Mouse (Mus musculus) heart, embryonic 15.5 days (tissue): ENCODE data around the gene Gm5148. TPM values are rescaled to one million over a fixed set of nuclear protein-coding genes. Genes with fewer than 3 reads are reported as not detected.
A peak's percentile ranks its signal among the peaks of the same experiment; 100 is the strongest.

ENCODE experiments used
- ATAC-seq: fragments of 200-750 bp; cut with Nextera tagmentation; replicated peaks from 2 replicates; pipeline ENCODE4 v1.8.0; 2017; ENCODE audit warnings: low read depth, moderate TSS enrichment; ENCODE audit not compliant: insufficient number of reproducible peaks, insufficient read depth, low FRiP score
- H3K27ac ChIP-seq: fragments of 300-500 bp; sonication (generic); 2 replicates; pipeline ENCODE4 v1.5.1; 2015; ENCODE audit warnings: mild to moderate bottlenecking, inconsistent platforms
- H3K27me3 ChIP-seq: fragments of 300-500 bp; sonication (generic); 2 replicates; pipeline ENCODE4 v1.6.1; 2015; ENCODE audit warnings: inconsistent platforms
- H3K36me3 ChIP-seq: fragments of 300-500 bp; sonication (generic); 2 replicates; pipeline ENCODE4 v1.6.1; 2015; ENCODE audit warnings: mild to moderate bottlenecking, inconsistent platforms
- H3K4me1 ChIP-seq: fragments of 300-500 bp; sonication (generic); replicated peaks from 2 replicates; pipeline ENCODE4 v1.6.1; 2015; ENCODE audit warnings: inconsistent platforms
- H3K4me2 ChIP-seq: fragments of 300-500 bp; sonication (generic); 2 replicates; pipeline ENCODE4 v1.6.1; 2015; ENCODE audit warnings: inconsistent platforms, mild to moderate bottlenecking, moderate library complexity
- H3K4me3 ChIP-seq: fragments of 300-500 bp; sonication (generic); 2 replicates; pipeline ENCODE4 v1.5.1; 2015; ENCODE audit warnings: mild to moderate bottlenecking, inconsistent platforms
- H3K9ac ChIP-seq: fragments of 300-500 bp; sonication (generic); 2 replicates; pipeline ENCODE4 v1.6.1; 2015; ENCODE audit warnings: mild to moderate bottlenecking, inconsistent platforms
- H3K9me3 ChIP-seq: fragments of 300-500 bp; sonication (generic); replicated peaks from 2 replicates; pipeline ENCODE4 v1.6.1; 2016; ENCODE audit warnings: inconsistent platforms
- WGBS: fragments of 180-500 bp; shearing (Covaris S2); methylation state at CpG from one replicate; pipeline ENCODE4 v1.1.7; 2015; ENCODE audit warnings: mixed read lengths; 5-methylcytosine and 5-hydroxymethylcytosine counted together
- polyA plus RNA-seq: library from polyadenylated mRNA; unstranded; fragments of >200 nt; fragmentation: Nextera tagmentation; extraction: Ambion mirVana; gene quantifications from 2 replicates; pipeline ENCODE4 v1.2.1, GENCODE M21; 2015

The Gm5148 gene
- polyA plus RNA-seq, 1 experiment from 2014 or later = 3.2 TPM

- H3K4me2 ChIP-seq = no peak overlapping the region
- no peak overlapping the region for H3K27ac ChIP-seq
- WGBS = 83% methylated on average over 7 of the region's 7 CpGs
- no peaks in the 10 kb centered on the region; the same call in 1 of the 2 replicates for H3K27me3 ChIP-seq
- H3K4me1 ChIP-seq = peaks cover 4% of the 10 kb centered on the region; the same call in 1 of the 2 replicates
- ATAC-seq = no peak
- no peak overlapping the region for H3K9ac ChIP-seq
- no peak overlapping the region for H3K4me3 ChIP-seq
- H3K9me3 ChIP-seq = no peaks in the 10 kb centered on the region
- no peaks in the 10 kb centered on the region for H3K36me3 ChIP-seq
Observed at GRCm38 (mm10) chr3:37715734-37716133, 8.6 kb downstream of the Gm5148 start.

- no peak overlapping the region for H3K9ac ChIP-seq
- H3K27me3 ChIP-seq = no peaks in the 10 kb centered on the region; the same call in 1 of the 2 replicates
- WGBS = 18% methylated on average over 9 of the region's 9 CpGs
- peak overlapping the region; percentile 18; the same call in 1 of the 2 replicates for H3K27ac ChIP-seq
- ATAC-seq = no peak; the same call in 1 of the 2 replicates
- no peak overlapping the region for H3K4me2 ChIP-seq
- H3K4me3 ChIP-seq = no peak overlapping the region
- peaks cover 4% of the 10 kb centered on the region; the same call in 1 of the 2 replicates for H3K4me1 ChIP-seq
- H3K9me3 ChIP-seq = no peaks in the 10 kb centered on the region
- no peaks in the 10 kb centered on the region for H3K36me3 ChIP-seq
Observed at GRCm38 (mm10) chr3:37712501-37712900, 11.8 kb downstream of the Gm5148 start.

- Histone ChIP-seq H3K4me2 (no peak overlapping the region), H3K4me1 (peaks cover 4% of the 10 kb centered on the region; the same call in 1 of the 2 replicates), H3K27me3 (no peaks in the 10 kb centered on the region; the same call in 1 of the 2 replicates), H3K9ac (no peak overlapping the region), H3K9me3 (no peaks in the 10 kb centered on the region), H3K36me3 (no peaks in the 10 kb centered on the region), H3K27ac (peak overlapping the region; percentile 18; the same call in 1 of the 2 replicates), H3K4me3 (no peak overlapping the region)
- WGBS = 73% methylated on average over 4 of the region's 4 CpGs
- no peak for ATAC-seq
Observed at GRCm38 (mm10) chr3:37711639-37712038, 12.7 kb downstream of the Gm5148 start.

- no peaks in the 10 kb centered on the region for H3K27me3 ChIP-seq
- H3K4me2 ChIP-seq = no peak overlapping the region
- no peak overlapping the region for H3K9ac ChIP-seq
- no peaks in the 10 kb centered on the region for H3K9me3 ChIP-seq
- H3K36me3 ChIP-seq = no peaks in the 10 kb centered on the region
- no peak overlapping the region for H3K4me3 ChIP-seq
- H3K27ac ChIP-seq = no peak overlapping the region
- H3K4me1 ChIP-seq = peaks cover 23% of the 10 kb centered on the region
- 92% methylated on average over 6 of the region's 6 CpGs for WGBS
- no peak for ATAC-seq
Observed at GRCm38 (mm10) chr3:37707801-37708200, 16.5 kb downstream of the Gm5148 start.

GRCm38 (mm10) chr3:37706439-37706838, 17.9 kb downstream of the Gm5148 start:
- H3K4me1 ChIP-seq = peaks cover 19% of the 10 kb centered on the region
- H3K4me2 ChIP-seq = no peak overlapping the region
- 0 out of 2 replicates have a peak overlapping the region, but pooled peaks have one; percentile 20 for H3K27ac ChIP-seq
- WGBS = 60% methylated on average over 4 of the region's 4 CpGs
- no peaks in the 10 kb centered on the region for H3K36me3 ChIP-seq
- H3K9ac ChIP-seq = no peak overlapping the region
- no peaks in the 10 kb centered on the region for H3K27me3 ChIP-seq
- no peak overlapping the region for H3K4me3 ChIP-seq
- 0 out of 2 replicates have a peak, but pooled peaks have one; percentile 14 for ATAC-seq
- H3K9me3 ChIP-seq = no peaks in the 10 kb centered on the region; the same call in 1 of the 2 replicates

- WGBS = 22% methylated on average over 6 of the region's 6 CpGs
- peaks cover 19% of the 10 kb centered on the region for H3K4me1 ChIP-seq
- ATAC-seq = no peak
- H3K9me3 ChIP-seq = no peaks in the 10 kb centered on the region; the same call in 1 of the 2 replicates
- no peak overlapping the region for H3K4me2 ChIP-seq
- H3K4me3 ChIP-seq = no peak overlapping the region
- H3K27me3 ChIP-seq = no peaks in the 10 kb centered on the region
- no peaks in the 10 kb centered on the region for H3K36me3 ChIP-seq
- H3K27ac ChIP-seq = peak overlapping the region; percentile 51; the same call in 1 of the 2 replicates
- H3K9ac ChIP-seq = no peak overlapping the region
Observed at GRCm38 (mm10) chr3:37705436-37705835, 18.9 kb downstream of the Gm5148 start.

GRCm38 (mm10) chr3:37704701-37705279, 19.5 kb downstream of the Gm5148 start:
- Histone ChIP-seq H3K9me3 (no peaks in the 10 kb centered on the region; the same call in 1 of the 2 replicates), H3K27me3 (no peaks in the 10 kb centered on the region), H3K36me3 (no peaks in the 10 kb centered on the region), H3K9ac (no peak overlapping the region), H3K4me2 (no peak overlapping the region; the same call in 1 of the 2 replicates), H3K27ac (peak overlapping the region; percentile 16; the same call in 1 of the 2 replicates), H3K4me3 (no peak overlapping the region), H3K4me1 (peaks cover 19% of the 10 kb centered on the region)
- 44% methylated on average over 14 of the region's 14 CpGs for WGBS
- ATAC-seq = no peak

GRCm38 (mm10) chr3:37703066-37703465, 21.2 kb downstream of the Gm5148 start:
- no peaks in the 10 kb centered on the region for H3K36me3 ChIP-seq
- H3K4me2 ChIP-seq = no peak overlapping the region
- WGBS = 85% methylated on average over 6 of the region's 6 CpGs
- H3K4me3 ChIP-seq = no peak overlapping the region
- peaks cover 19% of the 10 kb centered on the region for H3K4me1 ChIP-seq
- no peaks in the 10 kb centered on the region; the same call in 1 of the 2 replicates for H3K9me3 ChIP-seq
- no peaks in the 10 kb centered on the region for H3K27me3 ChIP-seq
- H3K9ac ChIP-seq = no peak overlapping the region
- no peak overlapping the region for H3K27ac ChIP-seq
- no peak for ATAC-seq

- no peak overlapping the region for H3K9ac ChIP-seq
- H3K4me3 ChIP-seq = no peak overlapping the region
- H3K27ac ChIP-seq = peak overlapping the region; percentile 24
Observed at GRCm38 (mm10) chr3:37693552-37693951, 30.7 kb downstream of the Gm5148 start.

GRCm38 (mm10) chr3:37692945-37693344, 31.3 kb downstream of the Gm5148 start:
- H3K4me2 ChIP-seq = no peak overlapping the region
- no peak for ATAC-seq
- 60% methylated on average over 4 of the region's 4 CpGs for WGBS
- H3K9me3 ChIP-seq = no peaks in the 10 kb centered on the region
- H3K9ac ChIP-seq = no peak overlapping the region
- H3K4me3 ChIP-seq = no peak overlapping the region
- H3K36me3 ChIP-seq = no peaks in the 10 kb centered on the region
- H3K4me1 ChIP-seq = peaks cover 14% of the 10 kb centered on the region
- no peak overlapping the region for H3K27ac ChIP-seq
- 0 out of 2 replicates have a peak, but pooled peaks cover 4% of the 10 kb centered on the region for H3K27me3 ChIP-seq

More at GRCm38 (mm10) chr3:37693552-37693951, 30.7 kb downstream of the Gm5148 start:
- Histone ChIP-seq H3K27me3 (0 out of 2 replicates have a peak, but pooled peaks cover 4% of the 10 kb centered on the region), H3K4me2 (no peak overlapping the region), H3K4me1 (peaks cover 14% of the 10 kb centered on the region), H3K36me3 (no peaks in the 10 kb centered on the region), H3K9me3 (no peaks in the 10 kb centered on the region)
- WGBS = 42% methylated on average over 8 of the region's 8 CpGs
- ATAC-seq = peak; percentile 58; the same call in 1 of the 2 replicates

GRCm38 (mm10) chr3:37687158-37687980, 36.9 kb downstream of the Gm5148 start:
- no peaks in the 10 kb centered on the region for H3K9me3 ChIP-seq
- H3K36me3 ChIP-seq = no peaks in the 10 kb centered on the region
- 14% methylated on average over 28 of the region's 28 CpGs for WGBS
- peak overlapping the region; percentile 72 for H3K4me2 ChIP-seq
- H3K9ac ChIP-seq = peak overlapping the region; percentile 46
- 0 out of 2 replicates have a peak, but pooled peaks cover 14% of the 10 kb centered on the region for H3K27me3 ChIP-seq
- peaks cover 15% of the 10 kb centered on the region for H3K4me1 ChIP-seq
- ATAC-seq = no peak; the same call in 1 of the 2 replicates
- H3K4me3 ChIP-seq = peak overlapping the region; percentile 49
- peak overlapping the region; percentile 38 for H3K27ac ChIP-seq
